Mouse (Mus musculus): ENCODE data around the gene Mast4. TPM values are rescaled to one million over a fixed set of nuclear protein-coding genes. Genes with fewer than 3 reads are reported as not detected.
"Not testable (repeated sequence)": the region's sequence is repeated elsewhere in the genome, so short reads cannot be mapped to it uniquely, and the experiment has no call there.

Mast4 gene
- total RNA-seq, 2 experiments from 2014 or later = 1.1 to 7.7 TPM

GRCm38 (mm10) chr13:102767110-102767509 lies 567.2 kb downstream of the Mast4 start:
- peak; percentile 48 for ATAC-seq (replicated peaks; ENCODE audit: poor library complexity)

- ATAC-seq (replicated peaks; ENCODE audit: poor library complexity) = no peak
Measured at GRCm38 (mm10) chr13:102765216-102765615, 569.1 kb downstream of the Mast4 start.

- no peak for ATAC-seq (replicated peaks; ENCODE audit: poor library complexity)
Measured at GRCm38 (mm10) chr13:102764218-102764617, 570.1 kb downstream of the Mast4 start.

GRCm38 (mm10) chr13:102762203-102762602 lies 572.1 kb downstream of the Mast4 start:
- ATAC-seq (replicated peaks; ENCODE audit: poor library complexity) = no peak

DNA sequence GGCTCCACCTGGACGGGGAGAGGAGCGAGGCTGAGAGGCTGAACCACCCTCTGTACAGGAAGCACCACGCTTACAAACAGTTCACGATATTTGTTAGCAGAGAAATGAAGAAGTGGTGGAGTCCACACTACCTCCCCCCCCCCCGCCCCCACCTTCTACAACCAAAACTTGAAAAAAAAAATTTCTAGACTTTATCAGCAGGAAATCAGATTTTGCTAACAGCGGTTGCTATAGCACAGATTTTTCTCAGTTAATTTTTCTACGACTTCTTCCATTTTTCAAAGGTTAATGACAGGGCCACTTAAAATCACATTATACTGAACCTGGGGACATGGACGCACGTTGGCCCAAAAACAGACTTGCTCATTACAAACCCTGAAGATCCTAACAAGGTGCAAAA lies 572.9 kb downstream of the Mast4 start:
- no peak for ATAC-seq (replicated peaks; ENCODE audit: poor library complexity)

- ATAC-seq (replicated peaks; ENCODE audit: poor library complexity) = no peak
Measured at GRCm38 (mm10) chr13:102758021-102758420, 576.3 kb downstream of the Mast4 start.

GRCm38 (mm10) chr13:102756071-102756470 lies 578.2 kb downstream of the Mast4 start:
- ATAC-seq (replicated peaks; ENCODE audit: poor library complexity) = no peak

- ATAC-seq (replicated peaks; ENCODE audit: poor library complexity) = no peak
Measured at GRCm38 (mm10) chr13:102755124-102755523, 579.2 kb downstream of the Mast4 start.

- peak; percentile 77 for ATAC-seq (replicated peaks; ENCODE audit: poor library complexity)
Measured at GRCm38 (mm10) chr13:102753714-102754556, 580.4 kb downstream of the Mast4 start.

GRCm38 (mm10) chr13:102749891-102750290 lies 584.4 kb downstream of the Mast4 start:
- no peak for ATAC-seq (replicated peaks; ENCODE audit: poor library complexity)

DNA sequence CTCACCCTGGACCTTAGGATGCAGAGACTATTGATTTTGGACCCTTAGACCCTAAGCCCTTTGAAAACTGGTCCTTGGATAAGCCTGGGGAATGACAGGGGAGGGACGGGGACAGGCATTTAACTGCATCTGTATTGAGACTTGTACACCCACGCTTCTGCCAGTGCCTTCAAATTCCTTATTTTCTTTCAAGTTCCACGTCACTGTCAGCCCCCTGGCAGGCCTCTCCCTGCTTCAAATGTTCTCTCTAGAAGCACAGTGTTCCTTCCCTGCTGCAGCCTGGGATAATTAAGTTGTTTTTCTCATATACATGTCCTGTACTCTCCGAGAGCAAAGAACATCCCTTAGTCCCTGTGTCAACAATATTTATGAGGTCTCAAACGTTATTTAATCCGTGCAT lies 585.1 kb downstream of the Mast4 start:
- ATAC-seq (replicated peaks; ENCODE audit: poor library complexity) = no peak

GRCm38 (mm10) chr13:102746803-102747561 lies 587.3 kb downstream of the Mast4 start:
- peak; percentile 47 for ATAC-seq (replicated peaks; ENCODE audit: poor library complexity)

DNA sequence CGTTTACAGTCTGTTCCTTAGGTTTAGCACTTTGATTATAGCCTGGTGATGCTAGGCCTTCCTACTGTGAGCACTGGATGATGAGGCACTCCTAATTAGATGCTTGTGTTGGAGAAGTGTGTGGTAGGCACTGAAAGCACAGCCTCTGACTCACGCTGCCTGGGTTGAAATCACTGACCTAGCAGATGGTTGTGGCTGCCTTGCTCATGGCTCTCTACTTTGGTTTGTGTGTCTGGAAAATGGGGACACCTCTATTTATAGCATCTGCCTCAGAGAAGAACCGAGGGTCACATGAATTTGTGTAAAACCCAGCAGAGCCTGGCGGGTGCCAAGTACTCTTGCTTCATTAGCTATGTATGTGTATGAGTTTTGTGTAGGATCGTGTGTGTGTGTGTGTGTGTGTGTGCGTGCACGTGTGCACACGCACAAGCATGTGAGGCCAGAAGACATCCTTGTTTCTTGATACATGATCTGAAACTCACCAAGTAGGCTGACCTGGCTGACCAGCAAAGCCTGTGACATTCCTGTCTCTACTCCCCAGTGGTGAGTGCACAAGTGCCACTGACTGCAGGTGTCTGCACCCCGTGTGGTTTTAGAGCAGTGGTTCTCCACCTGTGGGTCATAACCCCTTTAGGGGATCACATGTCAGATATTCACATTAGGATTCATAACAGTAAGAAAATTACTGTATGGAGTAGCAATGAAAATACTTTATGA lies 588.5 kb downstream of the Mast4 start:
- no peak for ATAC-seq (replicated peaks; ENCODE audit: poor library complexity)

- ATAC-seq (replicated peaks; ENCODE audit: poor library complexity) = 0 out of 2 replicates have a peak, but pooled peaks have one; percentile 2
Measured at GRCm38 (mm10) chr13:102745270-102745600, 589.1 kb downstream of the Mast4 start.

DNA sequence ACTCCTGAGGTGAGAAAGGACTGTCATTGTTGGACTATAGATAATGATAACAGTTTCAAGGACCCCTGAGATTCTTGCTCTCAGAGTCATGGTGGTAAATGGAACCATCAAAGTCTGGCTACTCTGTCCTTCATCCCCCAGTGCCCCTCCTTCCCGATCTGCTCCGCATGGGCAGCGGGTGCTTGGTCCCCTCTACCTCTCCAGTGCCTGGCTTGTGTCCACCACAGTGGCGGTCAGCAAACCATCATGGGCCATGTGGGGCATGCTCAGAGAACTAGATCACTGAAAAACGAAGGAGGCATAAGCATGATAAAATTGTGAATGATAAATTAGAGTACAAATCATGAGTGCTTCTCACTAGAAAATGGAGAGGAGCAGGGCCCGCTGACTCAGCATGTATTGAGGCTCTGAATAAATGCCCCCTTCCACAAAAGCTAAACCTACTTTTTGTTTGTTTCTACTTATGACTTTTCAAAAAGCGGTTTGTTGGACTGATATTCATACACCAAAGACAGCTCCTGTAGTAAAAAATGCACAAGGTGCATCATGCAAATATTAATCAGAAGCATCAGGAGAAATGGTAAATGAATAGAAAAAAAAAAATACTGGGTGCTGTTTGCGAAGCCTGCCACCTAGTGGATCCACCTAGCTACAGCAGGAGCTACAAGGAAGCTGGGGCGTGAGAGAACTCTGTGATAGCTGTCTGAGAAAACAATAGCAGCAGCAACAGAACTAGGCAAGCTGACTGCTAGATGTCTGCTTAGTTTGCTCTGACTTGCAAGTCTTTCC lies 589.6 kb downstream of the Mast4 start:
- peak; percentile 89 for ATAC-seq (replicated peaks; ENCODE audit: poor library complexity)

- ATAC-seq (replicated peaks; ENCODE audit: poor library complexity) = peak; percentile 70
Measured at GRCm38 (mm10) chr13:102739720-102740535, 594.4 kb downstream of the Mast4 start.

GRCm38 (mm10) chr13:102737811-102738210 lies 596.5 kb downstream of the Mast4 start:
- no peak for ATAC-seq (replicated peaks; ENCODE audit: poor library complexity)

DNA sequence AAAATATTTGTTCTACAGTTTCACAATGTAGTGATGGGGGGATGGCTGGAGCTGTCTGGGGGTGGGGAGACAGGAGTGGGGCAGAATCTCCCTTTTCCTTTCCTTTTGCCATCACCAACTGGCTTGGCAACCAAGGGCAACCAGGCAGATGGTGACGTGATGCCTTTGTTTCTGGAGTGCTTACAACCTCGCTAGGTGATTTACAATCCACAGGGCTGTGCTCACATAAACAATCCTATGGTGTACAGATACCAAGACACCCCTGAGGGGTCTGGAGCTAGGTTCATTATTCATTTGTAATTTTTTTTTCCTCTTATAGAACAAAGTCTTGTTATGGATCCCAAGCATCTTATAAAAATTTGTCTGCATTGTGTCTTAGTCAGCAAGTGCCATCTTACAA lies 601.2 kb downstream of the Mast4 start:
- no peak for ATAC-seq (replicated peaks; ENCODE audit: poor library complexity)

DNA sequence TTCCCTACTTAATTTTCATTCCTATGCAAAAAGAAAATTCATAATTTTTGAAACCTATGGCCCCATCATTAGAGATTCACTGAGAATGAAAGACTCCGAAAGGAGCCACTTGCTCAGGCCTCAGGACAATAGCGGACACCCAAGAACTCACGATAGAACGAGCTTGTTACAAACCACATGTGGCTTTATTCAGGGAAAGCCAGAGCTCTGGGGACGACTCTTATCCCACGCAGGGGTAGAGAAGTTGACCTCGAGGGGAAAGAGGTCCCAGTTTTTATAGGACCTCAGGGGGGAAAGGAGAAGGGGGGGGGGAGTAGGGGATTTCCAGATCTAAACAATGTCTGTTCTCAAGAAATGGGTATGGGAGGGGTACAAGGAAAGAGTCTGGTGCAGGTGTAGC lies 605.3 kb downstream of the Mast4 start:
- ATAC-seq (replicated peaks; ENCODE audit: poor library complexity) = not testable (repeated sequence)

- peak; percentile 60; the same call in 1 of the 2 replicates for ATAC-seq (replicated peaks; ENCODE audit: poor library complexity)
Measured at GRCm38 (mm10) chr13:102728035-102728434, 606.3 kb downstream of the Mast4 start.

All from megakaryocyte progenitor cell, adult 5-6 weeks (primary cell).